In the genomic region with DNA sequence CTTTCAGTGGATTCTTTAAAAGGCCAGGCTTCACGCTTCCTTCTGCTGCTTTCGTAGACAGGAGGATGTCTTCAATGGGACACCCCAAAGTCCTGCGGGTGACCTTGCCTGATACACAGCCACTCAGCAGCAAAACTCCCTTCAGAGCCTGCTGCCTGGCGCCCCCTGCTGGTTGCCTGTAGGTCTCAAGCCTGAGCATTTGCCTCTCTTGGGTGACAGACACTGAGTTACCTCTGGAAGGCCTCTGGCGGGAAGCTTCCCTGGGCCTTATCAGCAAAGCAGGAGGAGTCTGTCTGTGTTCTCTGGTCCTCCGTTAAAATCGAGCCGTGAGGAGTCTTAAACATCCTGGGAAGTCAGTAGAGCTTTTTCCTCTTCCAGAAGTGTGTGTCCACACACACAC, we compare ENCODE assay signal across 9 mouse cellular contexts. TPM values are rescaled to one million over a fixed set of nuclear protein-coding genes. Genes with fewer than 3 reads are reported as not detected.
A peak's percentile ranks its signal among the peaks of the same experiment; 100 is the strongest.
DNase-seq lines count a peak whose midpoint lies in the region; ATAC-seq and TF ChIP-seq lines count a peak whose summit lies in the region.
"Had no signal": no experiment of that assay in that cellular context is flagged by ENCODE, and none has a peak within 500 bp of the region (broad histone marks: within the 10 kb centered on the region; RNA-seq: fewer than 3 reads in every experiment).

No protein-coding gene starts in this region.

- H3K36me3 ChIP-seq in neural tube, embryonic 15.5 days, result no peaks in the 10 kb centered on the region
- peaks cover 12% of the 10 kb centered on the region; the same call in 1 of the 2 replicates for H3K36me3 ChIP-seq in intestine, postnatal 0 days (ENCODE audit: control insufficient read depth, insufficient read depth)
- H3K36me3 ChIP-seq in liver, adult 2 months (ENCODE audit: control insufficient read depth, insufficient read depth, low read length), result no peaks in the 10 kb centered on the region; the same call in 1 of the 2 replicates

- H3K4me1 ChIP-seq in neural tube, embryonic 15.5 days, result peaks cover 20% of the 10 kb centered on the region
- 0 out of 2 replicates have a peak, but pooled peaks cover 6% of the 10 kb centered on the region for H3K4me1 ChIP-seq in intestine, postnatal 0 days (replicated peaks; ENCODE audit: control insufficient read depth, insufficient read depth, low read length)
- peaks cover 16% of the 10 kb centered on the region; the same call in 1 of the 2 replicates for H3K4me1 ChIP-seq in liver, adult 2 months (ENCODE audit: control insufficient read depth, insufficient read depth, low read length)

- ATAC-seq in neural tube, embryonic 15.5 days (ENCODE audit: low FRiP score), result no peak
- peak; percentile 67 for ATAC-seq in frontal cortex, adult (ENCODE audit: low TSS enrichment)
- ATAC-seq in intestine, postnatal 0 days, result no peak

- H3K4me3 ChIP-seq in neural tube, embryonic 15.5 days (replicated peaks), result no peak overlapping the region
- no peak overlapping the region for H3K4me3 ChIP-seq in intestine, postnatal 0 days (ENCODE audit: low read depth, low read length)
- no peak overlapping the region for H3K4me3 ChIP-seq in liver, adult 2 months (ENCODE audit: insufficient read depth, low read depth, low read length)
- H3K4me3 ChIP-seq: heart, embryonic 15.5 days had no signal

- DNase-seq in neural tube, embryonic 10.5 days (ENCODE audit: extremely low spot score, low spot score), result peak; percentile 74
- peak; percentile 40 for DNase-seq in c-Kit-negative CD71-positive TER-119-positive erythroid progenitor cells, embryonic 14.5 days (ENCODE audit: low read depth, low spot score)
- peak; percentile 55 for DNase-seq in liver, adult 2 months (ENCODE audit: extremely low read depth, low read depth, low spot score)
- DNase-seq in ovary, postnatal 10 days (ENCODE audit: low spot score), result peak; percentile 63
- DNase-seq in thymus, postnatal 14 days, result peak; percentile 87

- peak; percentile 99 for TF ChIP-seq CTCF in intestine, postnatal 0 days (IDR thresholded peaks at IDR 0.05; ENCODE audit: low read depth)
- TF ChIP-seq CTCF in liver, adult 2 months (IDR thresholded peaks at IDR 0.05; ENCODE audit: low read depth, low read length), result peak; percentile 97

- no peak overlapping the region for H3K4me2 ChIP-seq in neural tube, embryonic 15.5 days
- no peak overlapping the region for H3K4me2 ChIP-seq in intestine, postnatal 0 days (replicated peaks; ENCODE audit: low read depth)
- H3K4me2 ChIP-seq: heart, embryonic 15.5 days had no signal

- H3K9ac ChIP-seq in neural tube, embryonic 15.5 days (replicated peaks), result no peak overlapping the region
- H3K9ac ChIP-seq in intestine, postnatal 0 days (ENCODE audit: low read depth, low read length), result no peak overlapping the region
- no peak overlapping the region for H3K9ac ChIP-seq in liver, adult 2 months (ENCODE audit: low read depth, low read length)
- H3K9ac ChIP-seq: heart, embryonic 15.5 days had no signal

- TF ChIP-seq POLR2A in liver, adult 2 months (IDR thresholded peaks at IDR 0.05; ENCODE audit: extremely low read depth, insufficient read depth, low read length), result no peak

- no peak overlapping the region for H3K27ac ChIP-seq in neural tube, embryonic 15.5 days (replicated peaks)
- no peak overlapping the region for H3K27ac ChIP-seq in intestine, postnatal 0 days (ENCODE audit: low read depth, low read length)
- H3K27ac ChIP-seq in liver, adult 2 months (replicated peaks; ENCODE audit: insufficient read depth, low read depth, low read length), result no peak overlapping the region
- H3K27ac ChIP-seq: heart, embryonic 15.5 days had no signal

- H3K79me2 ChIP-seq in liver, adult 2 months (ENCODE audit: control insufficient read depth, insufficient read depth, low read length), result no peaks in the 10 kb centered on the region

- no peaks in the 10 kb centered on the region for H3K9me3 ChIP-seq in neural tube, embryonic 15.5 days (replicated peaks)
- H3K9me3 ChIP-seq in intestine, postnatal 0 days (ENCODE audit: control insufficient read depth), result no peaks in the 10 kb centered on the region
- H3K9me3 ChIP-seq: heart, embryonic 15.5 days had no signal

- no peaks in the 10 kb centered on the region; the same call in 1 of the 2 replicates for H3K27me3 ChIP-seq in neural tube, embryonic 15.5 days (replicated peaks)
- H3K27me3 ChIP-seq in intestine, postnatal 0 days (replicated peaks; ENCODE audit: control insufficient read depth, insufficient read depth, low read length), result no peaks in the 10 kb centered on the region
- no peaks in the 10 kb centered on the region for H3K27me3 ChIP-seq in liver, adult 2 months (ENCODE audit: control insufficient read depth, insufficient read depth, low read length)
- H3K27me3 ChIP-seq: heart, embryonic 15.5 days had no signal

- WGBS in neural tube, embryonic 15.5 days, result 57% methylated on average over 8 of the region's 8 CpGs
- WGBS in intestine, postnatal 0 days, result 25% methylated on average over 8 of the region's 8 CpGs
- 26% methylated on average over 8 of the region's 8 CpGs for WGBS in liver, adult 2 months

RNA-seq across cellular contexts. Expression of gene Snx9, which starts 49.3 kb away (rescaled TPM):
- 8.1 and 12.6 TPM in 2 replicates for polyA plus RNA-seq in neural tube, embryonic 15.5 days (2015; fragmentation: Nextera tagmentation; extraction: Ambion mirVana)
- 91.4 and 95.4 TPM in 2 replicates for polyA plus RNA-seq in intestine, postnatal 0 days (2015; fragmentation: Nextera tagmentation; extraction: Ambion mirVana)
- total RNA-seq in liver, adult 2 months (2014; rRNA removed), result 26.8 and 30.5 TPM in 2 replicates
- 19.7 and 22.2 TPM in 2 replicates for polyA plus RNA-seq in liver, adult 2 months (2012; rRNA removed)

RNA-seq across cellular contexts. Expression of gene Synj2, which starts 50.7 kb away (rescaled TPM):
- 1.5 and 2.7 TPM in 2 replicates for polyA plus RNA-seq in neural tube, embryonic 15.5 days (2015; fragmentation: Nextera tagmentation; extraction: Ambion mirVana)
- polyA plus RNA-seq in intestine, postnatal 0 days (2015; fragmentation: Nextera tagmentation; extraction: Ambion mirVana), result 2.1 and 2.6 TPM in 2 replicates
- total RNA-seq in liver, adult 2 months (2014; rRNA removed), result 3.0 and 3.7 TPM in 2 replicates
- polyA plus RNA-seq in liver, adult 2 months (2012; rRNA removed), result 0.66 and 1.2 TPM in 2 replicates
